Mouse (Mus musculus) adrenal gland, postnatal 25 days (tissue): Measurements from ENCODE around the gene 4930503E14Rik. TPM values are rescaled to one million over a fixed set of nuclear protein-coding genes. Genes with fewer than 3 reads are reported as not detected.
"Not testable (repeated sequence)": the region's sequence is repeated elsewhere in the genome, so short reads cannot be mapped to it uniquely, and the experiment has no call there.

ENCODE experiments used
- DNase-seq: peaks from one replicate; pipeline ENCODE4 v3.0.0; 2021; ENCODE audit warnings: mixed read lengths
- long read RNA-seq: library from polyadenylated mRNA; stranded (forward); transcript quantifications from one replicate; pipeline ENCODE4 v2.0.0, GENCODE M21; 2021
- total RNA-seq: library from RNA; stranded (reverse); gene quantifications from 2 replicates; pipeline ENCODE4 v1.2.3, GENCODE M21; 2021

The 4930503E14Rik gene
- not detected in 2 replicates for total RNA-seq
- long read RNA-seq, result 0 reads

DNA sequence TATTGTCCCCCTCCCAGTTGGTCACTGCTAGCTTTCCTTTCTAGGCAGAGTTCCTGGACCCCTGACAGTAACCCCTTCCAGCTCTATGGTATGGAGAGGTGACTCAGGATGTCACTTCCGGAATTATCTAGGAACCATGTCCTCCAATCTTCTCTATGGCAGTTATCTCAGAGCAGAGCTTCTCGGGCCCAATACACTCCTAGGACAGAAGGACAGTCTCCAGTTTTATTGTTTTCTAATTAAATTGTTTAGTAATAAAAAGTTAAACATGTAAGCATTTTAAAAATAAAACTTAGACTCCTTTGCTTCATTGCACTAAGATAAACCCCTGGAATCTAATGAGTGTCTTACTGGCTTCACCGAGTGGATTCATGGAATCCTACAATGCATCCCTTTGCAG is at the start of gene 4930503E14Rik:
4930503E14Rik (minus strand) TSS at position 101 of the 400 bp plus-strand sequence.
- DNase-seq, result not testable (repeated sequence)

DNA sequence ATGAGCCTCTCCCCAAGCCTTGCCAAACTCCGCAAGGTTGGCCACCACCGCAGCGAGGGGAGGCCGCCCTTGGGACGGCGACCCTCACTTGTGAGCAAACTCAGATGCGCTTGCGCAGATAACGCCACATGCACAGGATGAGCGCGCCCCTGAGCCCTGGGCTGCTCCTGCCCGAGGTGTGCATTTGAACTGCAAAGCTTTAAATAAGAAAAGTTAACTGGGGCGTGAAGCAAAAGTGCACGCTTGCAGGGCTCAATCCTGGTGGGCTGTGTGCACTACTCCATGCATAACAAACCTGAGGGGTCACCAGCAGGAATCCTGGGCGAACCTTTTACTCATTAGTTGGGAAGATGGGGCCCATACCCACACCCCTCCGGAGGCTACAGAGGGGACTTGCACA is 35.0 kb upstream of the 4930503E14Rik start:
- no peak for DNase-seq

DNA sequence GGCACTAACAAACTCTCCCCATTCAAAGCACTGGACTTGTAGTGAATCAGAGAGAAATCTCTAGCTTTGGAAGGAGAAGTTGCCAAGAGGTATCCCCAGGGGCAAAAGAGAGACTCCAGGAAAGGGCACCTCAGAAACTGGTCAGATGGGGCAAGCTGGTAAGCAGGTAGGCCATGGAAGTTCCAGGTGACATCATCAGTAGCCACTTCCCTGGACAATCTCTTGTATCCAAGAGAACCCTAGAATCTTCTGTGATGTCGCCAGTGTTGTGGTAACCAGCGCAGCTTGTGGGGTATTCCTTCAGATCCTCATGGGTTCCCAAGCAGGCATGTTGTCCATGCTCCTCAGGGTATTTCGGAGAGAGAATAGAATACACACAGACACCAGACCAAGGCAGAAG is 15.7 kb downstream of the 4930503E14Rik start, which contains the start of gene Gm8212:
Gm8212 (plus strand) TSS at position 301 of the 400 bp plus-strand sequence.
- not testable (repeated sequence) for DNase-seq

DNA sequence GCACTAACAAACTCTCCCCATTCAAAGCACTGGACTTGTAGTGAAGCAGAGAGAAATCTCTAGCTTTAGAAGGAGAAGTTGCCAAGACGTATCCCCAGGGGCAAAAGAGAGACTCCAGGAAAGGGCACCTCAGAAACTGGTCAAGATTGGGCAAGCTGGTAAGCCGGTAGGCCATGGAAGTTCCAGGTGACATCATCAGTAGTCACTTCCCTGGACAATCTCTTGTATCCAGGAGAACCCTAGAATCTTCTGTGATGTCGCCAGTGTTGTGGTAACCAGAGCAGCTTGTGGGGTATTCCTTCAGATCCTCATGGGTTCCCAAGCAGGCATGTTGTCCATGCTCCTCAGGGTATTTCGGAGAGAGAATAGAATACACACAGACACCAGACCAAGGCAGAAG is 89.5 kb downstream of the 4930503E14Rik start, which contains the start of gene Gm3327:
Gm3327 (plus strand) TSS at position 301 of the 400 bp plus-strand sequence.
- not testable (repeated sequence) for DNase-seq

Other genes starting within 250 kb of the 4930503E14Rik start
- gene Ang6, start 211.0 kb downstream of the 4930503E14Rik start, total RNA-seq, result not detected in 2 replicates
- 0.64 TPM in 1 of 2 replicates, not detected in the other for gene Ear2, start 110.6 kb downstream of the 4930503E14Rik start, total RNA-seq
- gene Gm3327, start 89.4 kb downstream of the 4930503E14Rik start, total RNA-seq, result not detected in 2 replicates
- gene Gm8212, start 15.6 kb downstream of the 4930503E14Rik start, total RNA-seq, result not detected in 2 replicates
- not detected in 2 replicates for gene Gm8220, start 72.3 kb upstream of the 4930503E14Rik start, total RNA-seq
- not detected in 2 replicates for gene Gm5930, start 125.3 kb upstream of the 4930503E14Rik start, total RNA-seq
- not detected in 2 replicates for gene Gm8229, start 152.1 kb upstream of the 4930503E14Rik start, total RNA-seq
- gene Gm3371, start 197.4 kb upstream of the 4930503E14Rik start, total RNA-seq, result not detected in 2 replicates
- gene Gm8232, start 220.4 kb upstream of the 4930503E14Rik start, total RNA-seq, result not detected in 2 replicates